8 mouse cellular contexts compared by ENCODE assay signal in the genomic region with DNA sequence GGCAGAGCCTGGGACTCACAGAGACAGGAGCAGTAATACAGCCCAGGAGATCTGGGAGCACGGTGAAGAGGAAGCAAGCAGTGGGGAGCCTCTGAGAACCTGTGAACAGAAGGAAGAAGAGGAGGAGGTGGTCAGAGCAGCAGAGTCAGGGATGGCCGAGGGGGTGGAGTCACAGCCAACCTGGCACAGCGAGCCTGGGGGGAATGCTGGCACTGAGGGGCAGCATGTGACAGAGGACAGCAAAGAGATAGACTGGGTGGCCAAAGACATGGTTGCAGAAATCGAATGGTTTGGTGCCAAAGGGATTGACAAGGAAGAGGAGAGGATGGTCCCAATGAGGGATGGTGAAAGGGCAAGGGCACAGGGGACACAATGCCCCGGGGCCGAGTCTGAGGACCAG. TPM values are rescaled to one million over a fixed set of nuclear protein-coding genes. Genes with fewer than 3 reads are reported as not detected.
DNase-seq lines count a peak whose midpoint lies in the region; ATAC-seq and TF ChIP-seq lines count a peak whose summit lies in the region.

A gene (minus strand): TSS at position 101 of the 400 bp plus-strand sequence.

- DNase-seq in kidney, postnatal 0 days (ENCODE audit: low spot score) = no peak
- DNase-seq in kidney, adult 9 months = no peak
- DNase-seq in adrenal gland, postnatal 25 days = no peak
- DNase-seq in left cerebral cortex, adult 8-10 months (ENCODE audit: low spot score in 2 of 2) = no peak
- DNase-seq in embryo, embryonic 10 days (ENCODE audit: low spot score) = no peak
- no peak for DNase-seq in spleen, postnatal 14 days (ENCODE audit: low spot score in 2 of 2)

- TF ChIP-seq CTCF in kidney, postnatal 0 days (IDR thresholded peaks at IDR 0.05; ENCODE audit: low read depth) = no peak

- H3K9ac ChIP-seq in kidney, postnatal 0 days (ENCODE audit: low read depth, low read length) = no peak within 1 kb of the TSS
- H3K9ac ChIP-seq in heart, embryonic 12.5 days = 0 out of 2 replicates have a peak within 1 kb of the TSS, but pooled peaks have one; percentile 16

- H3K27ac ChIP-seq in kidney, postnatal 0 days = no peak within 1 kb of the TSS
- no peak within 1 kb of the TSS for H3K27ac ChIP-seq in heart, embryonic 12.5 days (ENCODE audit: poor library complexity, severe bottlenecking)

- no peaks in the 10 kb centered on the region for H3K9me3 ChIP-seq in kidney, postnatal 0 days (replicated peaks; ENCODE audit: low read length)
- no peaks in the 10 kb centered on the region for H3K9me3 ChIP-seq in heart, embryonic 12.5 days (replicated peaks)

- H3K4me2 ChIP-seq in kidney, postnatal 0 days (ENCODE audit: low read length) = no peak within 1 kb of the TSS
- H3K4me2 ChIP-seq in heart, embryonic 12.5 days = no peak within 1 kb of the TSS

- WGBS in kidney, postnatal 0 days = 78% methylated on average over 6 of the region's 6 CpGs
- 66% methylated on average over 6 of the region's 6 CpGs for WGBS in heart, embryonic 12.5 days

- no peaks in the 10 kb centered on the region; the same call in 1 of the 2 replicates for H3K4me1 ChIP-seq in kidney, postnatal 0 days (replicated peaks; ENCODE audit: insufficient read depth, low read length)
- H3K4me1 ChIP-seq in heart, embryonic 12.5 days (replicated peaks) = peaks cover 10% of the 10 kb centered on the region

- H3K4me3 ChIP-seq in kidney, postnatal 0 days (replicated peaks; ENCODE audit: low read depth, low read length) = no peak within 1 kb of the TSS
- H3K4me3 ChIP-seq in heart, embryonic 12.5 days = no peak within 1 kb of the TSS

- H3K27me3 ChIP-seq in kidney, postnatal 0 days (ENCODE audit: insufficient read depth, low read length) = no peaks in the 10 kb centered on the region
- peaks cover 19% of the 10 kb centered on the region for H3K27me3 ChIP-seq in heart, embryonic 12.5 days (replicated peaks)

- no peaks in the 10 kb centered on the region for H3K36me3 ChIP-seq in kidney, postnatal 0 days (ENCODE audit: insufficient read depth, low read length)
- H3K36me3 ChIP-seq in heart, embryonic 12.5 days = no peaks in the 10 kb centered on the region

- no peak for ATAC-seq in kidney, postnatal 0 days (replicated peaks; ENCODE audit: low FRiP score, low read depth)
- ATAC-seq in heart, embryonic 12.5 days (ENCODE audit: insufficient number of reproducible peaks, low FRiP score) = no peak
- peak; percentile 3; the same call in 1 of the 2 replicates for ATAC-seq in monocyte, adult 5-6 weeks (replicated peaks; ENCODE audit: insufficient number of reproducible peaks, low FRiP score, low TSS enrichment, poor library complexity, severe bottlenecking)

RNA-seq across cellular contexts. Expression of the gene that starts here (rescaled TPM):
- 34.4 and 36.9 TPM in 2 replicates for polyA plus RNA-seq in kidney, postnatal 0 days (2015; fragmentation: Nextera tagmentation; extraction: Ambion mirVana)
- 31.7 and 42.7 TPM in 2 replicates for total RNA-seq in adrenal gland, postnatal 25 days (2021)
- 20.0 and 24.5 TPM in 2 replicates for polyA plus RNA-seq in heart, embryonic 12.5 days (2016; fragmentation: Nextera tagmentation; extraction: Ambion mirVana)
- 10 to 100 TPM; 28.5 to 49.0 (median 38.7) TPM for total RNA-seq in left cerebral cortex, adult 8-10 months (2022)
- 74.9 to 128 TPM (median 92.8 TPM) in 3 replicates for total RNA-seq in monocyte, adult 5-6 weeks (2017)
